Mouse (Mus musculus) midbrain, embryonic 10.5 days (tissue): ENCODE measurements around the gene Bglap2. TPM values are rescaled to one million over a fixed set of nuclear protein-coding genes. Genes with fewer than 3 reads are reported as not detected.

Source experiments
- DNase-seq: peaks from one replicate; pipeline ENCODE4 v3.0.0-alpha.2; 2017; ENCODE audit warnings: low spot score
- H3K27ac ChIP-seq: fragments of 300-500 bp; sonication (generic); replicated peaks from 2 replicates; pipeline ENCODE4 v1.5.1; 2016; ENCODE audit warnings: mild to moderate bottlenecking
- H3K27me3 ChIP-seq: fragments of 300-500 bp; sonication (generic); 2 replicates; pipeline ENCODE4 v1.6.1; 2016; ENCODE audit warnings: low read depth, mild to moderate bottlenecking; ENCODE audit not compliant: poor library complexity, severe bottlenecking
- H3K36me3 ChIP-seq: fragments of 300-500 bp; sonication (generic); 2 replicates; pipeline ENCODE4 v1.6.1; 2016; ENCODE audit warnings: mild to moderate bottlenecking, moderate library complexity
- H3K4me1 ChIP-seq: fragments of 300-500 bp; sonication (generic); 2 replicates; pipeline ENCODE4 v1.6.1; 2016
- H3K4me3 ChIP-seq: fragments of 300-500 bp; sonication (generic); 2 replicates; pipeline ENCODE4 v1.5.1; 2016; ENCODE audit warnings: mild to moderate bottlenecking, moderate library complexity
- H3K9me3 ChIP-seq: fragments of 300-500 bp; sonication (generic); replicated peaks from 2 replicates; pipeline ENCODE4 v1.6.1; 2016; ENCODE audit warnings: mild to moderate bottlenecking
- WGBS: fragments of 180-500 bp; shearing (Covaris S2); methylation state at CpG from one replicate; pipeline ENCODE4 v1.1.7; 2016; 5-methylcytosine and 5-hydroxymethylcytosine counted together
- polyA plus RNA-seq: library from polyadenylated mRNA; unstranded; fragments of >200 nt; fragmentation: Nextera tagmentation; extraction: Ambion mirVana; gene quantifications from 2 replicates; pipeline ENCODE4 v1.2.1, GENCODE M21; 2016

Gene Bglap2
- polyA plus RNA-seq, 1 experiment from 2014 or later: not detected

DNA sequence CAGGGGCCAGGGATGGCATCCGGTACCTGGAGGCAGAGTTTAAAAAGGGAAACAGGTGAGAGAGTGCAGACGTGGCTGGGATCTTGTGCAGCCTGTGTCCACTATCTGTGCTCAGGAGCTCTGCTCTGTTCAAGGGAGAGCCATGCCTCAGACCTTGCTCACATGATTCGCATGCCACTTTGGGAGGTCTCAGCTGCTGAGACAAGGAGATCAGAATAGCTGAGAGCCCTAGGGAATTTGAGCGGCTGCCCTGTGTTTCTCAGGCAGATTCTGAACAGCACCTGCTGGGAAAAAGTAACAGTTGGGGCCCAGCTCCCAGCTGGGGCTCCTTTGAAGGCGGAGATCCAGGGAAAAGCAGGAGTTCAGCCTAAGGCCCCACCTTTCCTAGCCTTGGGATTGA lies 18.9 kb downstream of the Bglap2 start:
- no peak overlapping the region for H3K27ac ChIP-seq
- H3K27me3 ChIP-seq: peaks cover 12% of the 10 kb centered on the region
- H3K4me1 ChIP-seq: peaks cover 11% of the 10 kb centered on the region
- no peak overlapping the region for H3K4me3 ChIP-seq
- peaks cover 85% of the 10 kb centered on the region for H3K36me3 ChIP-seq
- 78% methylated on average over 5 of the region's 5 CpGs for WGBS
- no peaks in the 10 kb centered on the region for H3K9me3 ChIP-seq
- DNase-seq: no peak

DNA sequence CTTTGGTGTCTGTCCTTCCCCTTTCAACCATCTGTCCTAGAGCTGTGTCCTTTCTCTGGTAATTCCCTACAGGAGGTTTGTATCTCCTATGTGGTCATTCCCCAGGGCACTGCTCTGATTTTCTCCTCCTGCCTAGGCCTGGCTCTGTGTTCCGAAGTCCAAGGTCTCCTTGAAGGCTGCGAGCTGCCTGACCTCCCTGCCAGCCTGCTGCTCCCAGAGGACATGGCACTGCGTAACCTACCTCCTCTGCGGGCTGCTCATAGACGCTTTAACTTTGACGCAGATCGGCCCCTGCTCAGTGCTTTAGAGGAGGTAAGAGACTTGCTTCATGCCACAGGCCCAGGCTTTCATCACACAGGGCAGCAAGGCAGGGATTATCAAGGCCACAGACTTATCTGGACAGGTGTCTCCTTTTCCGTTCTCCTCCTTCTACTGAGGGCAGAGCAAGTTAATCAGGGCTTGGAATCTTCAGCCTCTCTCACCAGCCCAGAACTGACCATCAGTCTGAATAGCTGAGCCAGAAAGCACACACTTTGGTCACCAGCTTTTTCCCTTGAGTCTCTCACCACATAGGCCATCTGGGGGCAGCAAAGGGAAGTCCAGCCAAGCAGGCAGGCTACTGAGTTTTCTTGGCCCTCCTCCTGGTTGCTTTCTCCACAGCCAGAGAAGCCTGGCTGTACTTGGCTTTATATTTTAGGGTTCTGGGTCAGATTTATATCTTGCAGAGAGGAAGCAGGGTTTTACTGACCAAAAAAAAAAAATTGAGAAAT lies 23.9 kb downstream of the Bglap2 start:
- DNase-seq: no peak
- Histone ChIP-seq H3K4me3 (no peak overlapping the region), H3K36me3 (peaks cover 100% of the 10 kb centered on the region), H3K4me1 (no peaks in the 10 kb centered on the region), H3K27me3 (no peaks in the 10 kb centered on the region), H3K27ac (no peak overlapping the region), H3K9me3 (no peaks in the 10 kb centered on the region)
- 93% methylated on average over 8 of the region's 8 CpGs for WGBS

DNA sequence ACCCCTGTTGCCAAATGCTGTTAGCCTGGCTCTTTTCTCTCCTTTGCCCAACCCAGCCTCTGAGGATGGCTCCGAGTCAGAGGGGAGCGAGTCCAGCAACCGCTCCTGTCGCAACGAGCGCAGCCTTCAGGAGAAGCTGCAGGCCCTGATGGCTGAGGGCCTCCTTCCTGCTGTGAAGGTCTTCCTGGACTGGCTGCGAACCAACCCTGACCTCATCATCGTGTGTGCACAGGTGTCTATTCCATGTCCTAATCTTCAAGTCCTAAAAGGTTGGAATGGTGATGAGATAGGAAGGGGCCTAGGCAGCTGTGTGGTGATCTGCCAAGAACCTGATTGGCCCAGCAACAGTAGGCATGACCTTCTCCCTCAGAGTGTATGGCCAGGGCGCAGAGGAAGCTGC lies 25.6 kb downstream of the Bglap2 start:
- no peak overlapping the region for H3K27ac ChIP-seq
- 97% methylated on average over 9 of the region's 9 CpGs for WGBS
- no peaks in the 10 kb centered on the region for H3K4me1 ChIP-seq
- no peaks in the 10 kb centered on the region for H3K9me3 ChIP-seq
- peaks cover 100% of the 10 kb centered on the region for H3K36me3 ChIP-seq
- DNase-seq: no peak
- H3K27me3 ChIP-seq: no peaks in the 10 kb centered on the region
- H3K4me3 ChIP-seq: no peak overlapping the region

DNA sequence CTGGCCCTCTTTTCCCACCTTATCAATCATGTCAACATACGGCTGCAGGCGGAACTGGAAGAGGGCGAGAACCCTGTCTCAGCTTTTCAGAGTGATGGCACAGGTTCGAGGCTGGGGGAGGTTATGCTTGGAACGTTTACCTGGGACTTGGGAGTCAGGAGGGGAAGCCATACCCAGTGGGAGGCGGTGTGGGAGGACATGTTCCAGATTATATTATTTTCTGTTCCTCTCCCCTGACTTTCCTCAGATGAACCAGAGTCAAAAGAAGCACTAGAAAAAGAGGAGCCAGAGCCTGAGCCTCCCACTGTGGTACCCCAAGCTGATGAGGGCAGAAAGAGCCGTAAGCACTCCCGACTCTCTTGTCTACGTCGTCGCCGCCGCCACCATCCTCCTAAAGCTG lies 27.8 kb downstream of the Bglap2 start:
- Histone ChIP-seq H3K36me3 (peaks cover 100% of the 10 kb centered on the region), H3K4me3 (no peak overlapping the region), H3K9me3 (no peaks in the 10 kb centered on the region), H3K27ac (no peak overlapping the region), H3K4me1 (no peaks in the 10 kb centered on the region), H3K27me3 (no peaks in the 10 kb centered on the region)
- no peak for DNase-seq
- 94% methylated on average over 13 of the region's 13 CpGs for WGBS

DNA sequence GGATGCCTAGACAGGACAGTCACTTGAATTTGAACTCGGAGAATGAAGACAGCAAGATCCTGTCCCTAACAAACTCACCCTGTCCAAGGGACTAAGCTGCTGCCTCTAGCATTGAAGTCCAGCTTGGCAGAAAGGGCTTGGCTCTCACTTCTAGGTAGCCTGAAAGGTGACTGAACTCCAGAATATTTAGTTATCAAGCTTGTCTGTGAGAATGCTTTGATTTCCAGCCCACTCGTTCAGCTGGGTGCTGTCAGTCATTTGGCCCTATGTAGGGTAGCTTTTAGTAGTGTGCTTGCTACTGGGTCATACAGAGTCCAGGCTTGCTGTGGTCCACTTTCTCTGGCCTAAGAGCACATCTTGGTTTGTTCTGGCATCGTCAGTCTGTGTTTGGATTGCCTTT lies 39.5 kb downstream of the Bglap2 start:
- DNase-seq: no peak
- no peak overlapping the region for H3K4me3 ChIP-seq
- H3K27me3 ChIP-seq: no peaks in the 10 kb centered on the region
- H3K4me1 ChIP-seq: peaks cover 35% of the 10 kb centered on the region
- no peak overlapping the region for H3K27ac ChIP-seq
- peaks cover 41% of the 10 kb centered on the region for H3K36me3 ChIP-seq
- 85% methylated on average over 3 of the region's 3 CpGs for WGBS
- H3K9me3 ChIP-seq: no peaks in the 10 kb centered on the region

DNA sequence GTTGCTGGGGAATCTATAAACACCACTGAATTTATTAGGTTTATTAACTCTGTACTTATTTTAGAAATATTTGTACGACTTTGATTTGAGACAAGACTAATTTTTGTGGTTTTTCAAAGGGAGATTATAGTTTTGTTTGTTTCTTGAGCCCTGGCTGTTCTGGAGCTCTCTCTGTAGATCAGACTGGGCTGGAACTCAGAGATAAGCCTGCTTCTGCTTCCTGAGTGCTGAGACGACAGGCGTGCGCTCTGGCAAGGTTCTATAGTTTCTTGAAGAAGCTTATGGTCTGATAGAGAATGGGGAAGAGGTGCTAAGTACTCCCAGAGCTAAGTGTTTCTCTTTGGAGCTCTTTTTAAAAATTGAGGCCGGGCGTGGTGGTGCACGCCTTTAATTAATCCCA lies 40.2 kb downstream of the Bglap2 start:
- no peaks in the 10 kb centered on the region for H3K27me3 ChIP-seq
- 90% methylated on average over 7 of the region's 7 CpGs for WGBS
- DNase-seq: no peak
- peaks cover 36% of the 10 kb centered on the region for H3K4me1 ChIP-seq
- no peaks in the 10 kb centered on the region for H3K9me3 ChIP-seq
- H3K36me3 ChIP-seq: peaks cover 34% of the 10 kb centered on the region
- no peak overlapping the region for H3K27ac ChIP-seq
- H3K4me3 ChIP-seq: no peak overlapping the region

DNA sequence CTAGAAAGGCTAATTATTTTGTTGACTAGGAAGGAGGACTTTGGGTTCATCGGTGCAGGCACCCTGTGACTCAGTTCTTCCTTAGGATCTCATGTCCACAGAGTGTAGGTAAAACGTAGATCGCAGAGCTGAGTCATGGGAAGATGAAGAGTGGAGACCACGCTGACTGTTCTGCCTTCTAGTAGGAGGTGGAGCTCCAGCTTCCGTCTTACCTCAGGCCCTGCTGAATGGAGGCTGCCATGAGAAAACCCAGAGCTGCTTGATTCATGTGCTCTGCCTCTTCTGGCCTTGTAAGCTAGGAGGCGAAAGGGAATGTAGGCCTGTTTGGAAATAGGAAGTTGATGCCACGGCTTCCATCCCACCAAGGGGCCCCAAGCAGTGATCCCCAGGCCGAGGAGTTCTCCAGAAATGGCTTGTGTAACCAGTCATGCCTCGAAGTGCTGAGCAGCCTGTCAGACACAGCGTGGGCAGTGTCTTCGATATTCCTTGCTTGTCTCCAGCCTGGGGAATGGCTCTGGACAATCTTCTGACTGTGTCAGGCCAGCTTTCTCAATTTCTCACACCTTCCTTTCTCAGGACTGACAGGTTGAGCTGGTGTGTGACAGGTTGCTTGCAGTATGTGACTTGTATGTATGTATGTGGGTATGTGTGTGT lies 41.0 kb downstream of the Bglap2 start:
- H3K36me3 ChIP-seq: peaks cover 31% of the 10 kb centered on the region
- DNase-seq: no peak
- WGBS: 86% methylated on average over 11 of the region's 11 CpGs
- H3K4me1 ChIP-seq: peaks cover 36% of the 10 kb centered on the region
- no peak overlapping the region for H3K27ac ChIP-seq
- peak overlapping the region; percentile 97 for H3K4me3 ChIP-seq
- no peaks in the 10 kb centered on the region for H3K27me3 ChIP-seq
- no peaks in the 10 kb centered on the region for H3K9me3 ChIP-seq

DNA sequence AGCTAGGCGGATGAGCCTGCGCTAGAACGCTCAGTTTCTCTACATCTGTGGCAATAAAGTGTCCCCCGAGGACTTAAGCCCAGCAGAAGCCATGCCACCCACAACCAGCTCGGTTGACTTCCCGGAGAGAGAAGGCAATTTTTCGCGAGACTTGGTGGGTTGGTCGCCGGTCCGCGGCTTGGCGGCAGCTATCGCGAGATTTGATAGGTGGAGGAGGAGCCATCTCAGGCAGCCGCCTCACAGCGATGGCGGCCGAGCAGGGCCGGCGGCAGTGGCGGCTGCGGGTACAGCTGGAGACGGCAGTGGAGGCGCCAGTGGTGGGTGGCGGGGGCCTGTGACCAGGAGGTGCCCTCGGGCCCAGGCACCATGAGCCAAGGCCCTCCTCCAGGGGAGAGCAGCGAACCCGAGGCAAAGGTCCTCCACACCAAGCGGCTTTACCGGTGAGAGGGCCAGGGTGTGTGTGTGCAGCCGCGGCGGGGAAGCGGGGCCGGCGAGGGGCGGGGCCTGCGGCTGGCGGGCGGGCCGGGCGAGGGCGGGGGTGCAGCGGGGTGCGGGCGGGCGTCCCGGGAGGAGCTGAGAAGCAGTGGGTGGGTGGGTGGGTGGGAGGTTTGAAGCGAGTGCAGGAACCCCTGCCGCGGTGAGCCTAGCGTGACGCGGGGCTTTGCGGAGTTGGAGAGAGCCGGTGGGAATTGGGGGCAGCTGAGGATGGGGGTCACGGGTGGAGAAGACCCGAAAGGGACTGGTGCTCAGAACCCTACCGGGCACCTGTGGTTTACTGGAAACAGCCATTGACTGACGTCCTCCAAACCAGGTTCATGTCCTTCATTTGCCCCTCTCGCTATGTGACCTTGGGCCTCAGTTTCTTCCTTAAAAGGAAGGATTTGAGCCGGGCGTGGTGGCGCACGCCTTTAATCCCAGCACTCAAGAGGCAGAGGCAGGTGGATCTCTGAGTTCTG lies 42.2 kb downstream of the Bglap2 start, which contains the start of the genes Tmem79 and Smg5:
Tmem79 (minus strand) TSS at position 91 of the 956 bp plus-strand sequence.
Smg5 (plus strand) TSS at position 203 of the 956 bp plus-strand sequence.
- Histone ChIP-seq H3K27me3 (no peaks in the 10 kb centered on the region), H3K9me3 (no peaks in the 10 kb centered on the region), H3K27ac (peak within 1 kb of the TSS; percentile 99), H3K4me3 (peak within 1 kb of the TSS; percentile 97), H3K36me3 (peaks cover 24% of the 10 kb centered on the region), H3K4me1 (peaks cover 36% of the 10 kb centered on the region)
- DNase-seq: peak; percentile 97
- 2% methylated on average over 66 of the region's 66 CpGs for WGBS

DNA sequence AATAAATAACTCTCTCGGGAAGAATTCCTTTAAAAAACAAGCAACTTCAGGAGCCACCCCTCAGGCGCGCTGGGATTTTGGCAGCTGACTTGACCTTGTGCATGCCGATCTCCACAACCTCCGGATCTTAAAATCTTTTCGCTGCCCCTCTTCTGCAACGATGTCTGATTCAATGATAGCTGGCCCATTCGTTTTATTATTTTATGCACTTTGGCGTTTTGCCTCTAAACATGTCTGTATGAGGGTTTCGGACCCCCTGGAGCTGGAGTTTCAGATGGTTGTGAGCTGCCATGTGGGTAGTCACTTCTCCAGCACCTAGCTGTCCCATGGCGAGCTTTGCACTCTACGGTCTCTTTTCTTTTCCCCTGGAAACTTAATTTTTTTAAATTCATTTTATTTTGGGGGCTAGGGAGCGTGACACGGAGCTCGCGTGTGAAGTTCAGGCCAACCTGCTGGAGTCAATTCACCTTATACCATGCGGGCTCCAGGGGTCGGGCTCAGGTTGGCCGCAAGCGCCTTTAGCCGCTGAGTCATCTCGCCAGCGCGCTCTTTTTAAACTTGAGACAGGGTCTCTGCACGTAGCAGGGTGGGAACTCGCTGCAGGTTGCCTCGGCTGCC lies 43.0 kb downstream of the Bglap2 start:
- H3K4me1 ChIP-seq: peaks cover 36% of the 10 kb centered on the region
- DNase-seq: no peak
- no peaks in the 10 kb centered on the region for H3K27me3 ChIP-seq
- peak overlapping the region; percentile 97 for H3K4me3 ChIP-seq
- peak overlapping the region; percentile 99 for H3K27ac ChIP-seq
- H3K36me3 ChIP-seq: peaks cover 20% of the 10 kb centered on the region
- WGBS: 2% methylated on average over 27 of the region's 27 CpGs
- H3K9me3 ChIP-seq: no peaks in the 10 kb centered on the region

DNA sequence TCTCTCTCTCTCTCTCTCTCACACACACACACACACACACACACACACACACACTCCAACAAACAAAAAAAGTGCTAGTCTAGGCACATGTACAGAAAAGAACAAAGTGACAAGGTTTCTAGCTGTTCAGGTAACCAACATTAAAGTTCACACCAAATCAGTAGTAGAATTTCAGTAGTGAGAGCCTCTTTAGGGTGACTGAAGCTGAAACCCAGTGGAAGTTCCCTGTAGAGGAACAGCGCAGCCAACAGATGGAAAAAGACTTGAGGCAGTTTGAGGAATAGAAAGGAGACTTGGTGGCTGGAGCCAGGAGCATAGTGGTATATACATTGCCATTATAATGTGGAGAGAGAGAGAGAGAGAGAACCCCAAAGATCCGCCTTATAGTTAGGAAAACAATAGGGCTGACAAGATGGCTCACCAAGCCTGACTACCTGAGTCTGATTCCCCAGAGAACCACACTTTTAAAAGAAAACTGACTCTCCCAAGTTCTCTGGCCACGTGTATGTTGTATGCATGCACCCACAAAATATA lies 43.5 kb downstream of the Bglap2 start:
- Histone ChIP-seq H3K9me3 (no peaks in the 10 kb centered on the region), H3K4me1 (peaks cover 36% of the 10 kb centered on the region), H3K36me3 (peaks cover 25% of the 10 kb centered on the region), H3K27me3 (no peaks in the 10 kb centered on the region), H3K4me3 (peak overlapping the region; percentile 97), H3K27ac (peak overlapping the region; percentile 99)
- DNase-seq: no peak
- WGBS: 32% methylated on average over 3 of the region's 3 CpGs

DNA sequence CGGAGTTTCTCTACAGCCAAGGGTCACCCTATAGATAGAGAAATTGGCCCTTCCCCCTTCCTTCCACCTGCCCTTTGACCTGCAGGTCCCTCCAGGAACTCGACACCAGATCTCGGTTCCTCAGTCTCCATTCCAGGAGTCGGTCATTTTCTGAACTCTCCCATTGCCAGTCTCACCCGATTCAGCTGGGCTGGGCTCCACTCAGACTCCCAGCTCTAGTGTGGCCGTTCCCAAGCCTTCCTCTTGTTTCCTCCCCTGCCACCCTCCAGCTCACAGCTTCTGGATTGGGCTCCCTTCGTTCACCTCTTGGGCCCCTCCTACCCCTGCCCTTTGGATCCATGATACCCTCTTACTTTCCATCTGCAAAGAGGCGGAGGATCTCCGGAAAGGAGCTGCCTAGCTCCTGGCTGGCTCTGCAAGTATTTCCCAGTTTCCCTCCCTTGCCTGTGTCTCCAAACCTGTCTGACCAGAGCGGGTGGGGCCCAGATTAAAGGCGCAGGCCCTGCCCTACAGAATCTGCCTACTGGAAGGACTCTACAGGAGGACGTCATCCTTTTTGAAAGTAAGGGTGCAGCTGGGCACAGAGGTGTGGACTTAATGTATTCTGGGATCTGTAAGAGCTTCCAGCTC lies 44.4 kb downstream of the Bglap2 start:
- H3K36me3 ChIP-seq: peaks cover 33% of the 10 kb centered on the region
- peak overlapping the region; percentile 97 for H3K4me3 ChIP-seq
- peaks cover 36% of the 10 kb centered on the region for H3K4me1 ChIP-seq
- H3K27ac ChIP-seq: no peak overlapping the region
- WGBS: 57% methylated on average over 12 of the region's 12 CpGs
- no peaks in the 10 kb centered on the region for H3K27me3 ChIP-seq
- H3K9me3 ChIP-seq: no peaks in the 10 kb centered on the region
- DNase-seq: no peak
